Mouse (Mus musculus) heart, embryonic 12.5 days (tissue): ENCODE results near the gene Alx1. TPM values are rescaled to one million over a fixed set of nuclear protein-coding genes. Genes with fewer than 3 reads are reported as not detected.

Experiments
- ATAC-seq: fragments of 200-750 bp; cut with Nextera tagmentation; 2 replicates; pipeline ENCODE4 v1.8.0; 2017; ENCODE audit warnings: moderate TSS enrichment, moderate library complexity; ENCODE audit not compliant: insufficient number of reproducible peaks, low FRiP score
- H3K27ac ChIP-seq: fragments of 300-500 bp; sonication (generic); 2 replicates; pipeline ENCODE4 v1.5.1; 2016; ENCODE audit warnings: mild to moderate bottlenecking, moderate library complexity; ENCODE audit not compliant: poor library complexity, severe bottlenecking
- H3K27me3 ChIP-seq: fragments of 300-500 bp; sonication (generic); replicated peaks from 2 replicates; pipeline ENCODE4 v1.6.1; 2016; ENCODE audit warnings: mild to moderate bottlenecking, moderate library complexity
- H3K36me3 ChIP-seq: fragments of 300-500 bp; sonication (generic); 2 replicates; pipeline ENCODE4 v1.6.1; 2016; ENCODE audit warnings: mild to moderate bottlenecking, moderate library complexity
- H3K4me1 ChIP-seq: fragments of 300-500 bp; sonication (generic); replicated peaks from 2 replicates; pipeline ENCODE4 v1.6.1; 2016; ENCODE audit warnings: mild to moderate bottlenecking
- H3K4me2 ChIP-seq: fragments of 300-500 bp; sonication (generic); 2 replicates; pipeline ENCODE4 v1.6.1; 2016; ENCODE audit warnings: mild to moderate bottlenecking, moderate library complexity
- H3K4me3 ChIP-seq: fragments of 300-500 bp; sonication (generic); 2 replicates; pipeline ENCODE4 v1.5.1; 2016; ENCODE audit warnings: mild to moderate bottlenecking
- H3K9ac ChIP-seq: fragments of 300-500 bp; sonication (generic); 2 replicates; pipeline ENCODE4 v1.6.1; 2016; ENCODE audit warnings: mild to moderate bottlenecking, moderate library complexity
- H3K9me3 ChIP-seq: fragments of 300-500 bp; sonication (generic); replicated peaks from 2 replicates; pipeline ENCODE4 v1.6.1; 2016; ENCODE audit warnings: mild to moderate bottlenecking, moderate library complexity
- WGBS: fragments of 180-500 bp; shearing (Covaris S2); methylation state at CpG from one replicate; pipeline ENCODE4 v1.1.7; 2016; 5-methylcytosine and 5-hydroxymethylcytosine counted together
- polyA plus RNA-seq: library from polyadenylated mRNA; unstranded; fragments of >200 nt; fragmentation: Nextera tagmentation; extraction: Ambion mirVana; gene quantifications from 2 replicates; pipeline ENCODE4 v1.2.1, GENCODE M21; 2016

The Alx1 gene
- 0.46 and 1.1 TPM in 2 replicates for polyA plus RNA-seq

DNA sequence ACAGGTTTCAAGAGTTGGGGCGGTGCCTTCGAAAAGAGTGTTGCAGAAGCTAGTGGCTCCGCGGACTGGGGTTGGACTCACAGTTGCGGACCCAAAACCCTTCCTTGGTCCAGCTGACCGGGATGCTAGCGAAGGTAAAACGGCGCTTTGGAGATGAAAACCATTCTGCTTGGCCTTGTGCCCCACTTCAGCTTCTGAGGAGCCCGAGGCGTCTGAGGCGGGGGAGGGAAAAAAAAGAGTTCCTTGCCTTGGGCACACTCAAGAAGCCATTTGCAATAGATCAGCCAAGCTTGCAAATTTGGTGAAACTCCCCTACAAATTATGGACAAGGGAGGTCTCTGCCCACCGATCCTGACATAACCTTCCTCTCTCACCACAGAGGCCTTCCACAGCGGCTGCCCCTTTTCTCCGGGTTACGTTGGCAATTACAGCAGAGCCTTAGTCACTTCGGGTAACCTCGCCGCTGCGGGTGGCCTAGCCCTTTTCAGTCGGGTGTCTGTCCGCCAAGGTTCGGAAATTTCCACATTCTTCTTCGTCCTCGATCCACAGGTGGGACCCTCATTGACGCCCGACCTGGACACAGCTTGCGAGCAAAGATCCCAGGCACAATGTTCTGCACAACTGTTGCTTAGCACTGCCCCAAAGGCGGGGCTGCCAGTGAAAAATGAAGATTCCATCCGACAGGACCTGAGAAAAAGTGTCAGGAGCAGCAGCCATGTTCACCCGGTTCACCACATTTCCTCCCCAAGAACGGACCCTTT is at the start of gene Alx1:
Gene Alx1, minus strand, starts transcription at position 486 of the 761 bp plus-strand sequence.
- Histone ChIP-seq H3K36me3 (no peaks in the 10 kb centered on the region), H3K9me3 (no peaks in the 10 kb centered on the region), H3K4me1 (peaks cover 7% of the 10 kb centered on the region; the same call in 1 of the 2 replicates), H3K9ac (no peak within 1 kb of the TSS), H3K4me2 (peak within 1 kb of the TSS; percentile 75), H3K27me3 (peaks cover 65% of the 10 kb centered on the region), H3K27ac (no peak within 1 kb of the TSS), H3K4me3 (peak within 1 kb of the TSS; percentile 49)
- ATAC-seq, result no peak
- WGBS, result 3% methylated on average over 32 of the region's 32 CpGs

DNA sequence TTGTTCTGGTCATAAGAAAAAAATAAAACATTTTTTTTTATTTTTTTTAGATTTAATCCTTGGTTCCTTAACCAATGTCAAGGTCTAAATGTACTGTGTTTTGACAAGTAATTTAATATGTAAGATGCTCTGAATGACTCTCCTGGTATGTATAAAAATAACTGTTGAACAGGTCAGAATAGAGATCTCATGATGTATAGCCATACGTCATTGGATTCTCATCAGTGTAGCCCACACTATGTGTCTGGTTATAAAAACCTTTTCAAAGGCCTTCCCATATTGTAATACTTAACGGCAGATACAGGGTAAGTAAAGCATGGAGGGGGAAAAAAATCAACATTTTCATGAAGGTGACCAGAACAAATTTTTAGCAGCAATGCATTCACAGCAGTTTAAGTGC is 19.6 kb upstream of the Alx1 start:
- Histone ChIP-seq H3K9me3 (no peaks in the 10 kb centered on the region), H3K27ac (no peak overlapping the region), H3K27me3 (no peaks in the 10 kb centered on the region), H3K4me3 (no peak overlapping the region), H3K4me2 (no peak overlapping the region), H3K9ac (no peak overlapping the region), H3K36me3 (no peaks in the 10 kb centered on the region), H3K4me1 (no peaks in the 10 kb centered on the region)
- no peak for ATAC-seq
- WGBS, result 80% methylated on average over 2 of the region's 2 CpGs

DNA sequence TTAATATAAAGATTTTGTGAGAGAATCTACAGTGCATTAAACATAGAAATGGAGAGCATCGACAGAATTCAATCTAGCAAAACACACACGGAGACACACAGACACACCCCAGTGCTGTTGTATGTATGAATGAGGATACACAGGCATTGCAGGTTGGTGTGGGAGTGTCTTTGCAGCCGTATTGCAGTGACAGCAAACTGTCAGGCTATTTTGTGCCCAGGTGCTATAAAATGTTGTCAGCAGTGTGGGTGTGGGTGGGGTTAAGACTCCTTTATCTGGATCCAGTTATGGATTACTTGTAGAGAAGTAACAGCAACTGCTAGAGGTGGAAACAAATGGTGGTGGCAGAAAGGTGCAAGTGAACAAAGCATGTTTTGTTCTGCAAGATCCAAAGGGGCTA is 16.6 kb upstream of the Alx1 start:
- WGBS, result 60% methylated on average over 3 of the region's 3 CpGs
- Histone ChIP-seq H3K9me3 (no peaks in the 10 kb centered on the region), H3K36me3 (no peaks in the 10 kb centered on the region), H3K4me1 (no peaks in the 10 kb centered on the region), H3K27me3 (no peaks in the 10 kb centered on the region), H3K27ac (no peak overlapping the region), H3K4me3 (no peak overlapping the region), H3K9ac (no peak overlapping the region), H3K4me2 (no peak overlapping the region)
- ATAC-seq, result no peak

DNA sequence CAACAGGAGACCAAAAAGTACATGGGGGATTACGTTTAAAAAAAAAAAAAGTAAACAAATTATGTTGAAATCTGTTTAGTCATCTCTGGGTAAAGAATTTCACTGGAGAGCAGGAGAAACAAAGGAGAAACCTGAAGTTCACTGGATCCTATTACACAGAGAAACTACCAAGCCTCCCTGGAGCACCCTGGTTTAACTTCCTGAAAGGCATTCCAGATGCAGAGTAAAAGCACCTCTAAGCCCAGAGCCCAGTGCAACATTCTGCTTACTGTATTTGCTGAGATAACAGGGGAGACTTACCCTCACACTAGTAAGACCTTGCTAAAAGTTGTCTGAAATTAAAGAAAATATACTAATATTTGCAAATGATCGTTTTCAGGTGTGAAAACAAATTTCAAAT is 15.0 kb upstream of the Alx1 start:
- H3K9me3 ChIP-seq, result no peaks in the 10 kb centered on the region
- WGBS, result 50% methylated on average over 2 of the region's 2 CpGs
- H3K4me2 ChIP-seq, result no peak overlapping the region
- no peak for ATAC-seq
- H3K27me3 ChIP-seq, result no peaks in the 10 kb centered on the region
- H3K4me1 ChIP-seq, result no peaks in the 10 kb centered on the region
- H3K36me3 ChIP-seq, result no peaks in the 10 kb centered on the region
- H3K9ac ChIP-seq, result no peak overlapping the region
- no peak overlapping the region for H3K27ac ChIP-seq
- H3K4me3 ChIP-seq, result no peak overlapping the region

DNA sequence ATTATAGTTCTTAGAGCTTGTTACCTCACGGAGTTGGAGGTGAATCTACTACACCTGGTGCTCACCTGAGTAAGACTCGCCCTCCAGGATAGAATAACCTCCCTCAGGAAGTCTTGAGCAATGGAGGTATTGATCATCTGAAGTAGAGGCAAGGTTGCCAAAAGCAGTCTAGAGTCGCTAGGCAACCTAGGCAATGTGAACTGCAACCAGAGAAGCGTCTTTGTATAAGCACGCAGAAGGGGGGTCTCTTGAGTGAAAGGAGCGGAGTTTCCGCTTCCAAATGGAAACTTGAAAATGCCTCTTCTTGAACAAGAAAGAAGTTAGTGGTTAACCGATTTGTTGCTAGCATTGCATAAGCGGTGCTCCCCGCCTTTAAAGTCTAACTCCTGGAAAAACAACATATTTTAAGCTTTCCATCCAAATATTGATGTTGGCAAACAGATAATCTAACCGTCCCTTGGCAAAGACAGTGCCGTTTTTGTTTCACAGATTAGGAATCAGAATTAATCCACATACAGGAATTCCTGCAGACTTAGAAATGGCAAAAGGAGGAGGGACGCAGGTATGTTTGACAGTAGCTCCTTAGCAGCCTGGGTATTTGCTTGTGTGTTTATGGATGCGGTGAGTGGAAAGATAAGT is 5.1 kb upstream of the Alx1 start:
- 2% methylated on average over 14 of the region's 14 CpGs for WGBS
- no peak overlapping the region for H3K4me3 ChIP-seq
- no peaks in the 10 kb centered on the region for H3K36me3 ChIP-seq
- no peak for ATAC-seq
- no peak overlapping the region for H3K27ac ChIP-seq
- H3K9ac ChIP-seq, result no peak overlapping the region
- H3K27me3 ChIP-seq, result peaks cover 46% of the 10 kb centered on the region
- no peak overlapping the region for H3K4me2 ChIP-seq
- H3K9me3 ChIP-seq, result no peaks in the 10 kb centered on the region
- H3K4me1 ChIP-seq, result 0 out of 2 replicates have a peak, but pooled peaks cover under 1% of the 10 kb centered on the region

DNA sequence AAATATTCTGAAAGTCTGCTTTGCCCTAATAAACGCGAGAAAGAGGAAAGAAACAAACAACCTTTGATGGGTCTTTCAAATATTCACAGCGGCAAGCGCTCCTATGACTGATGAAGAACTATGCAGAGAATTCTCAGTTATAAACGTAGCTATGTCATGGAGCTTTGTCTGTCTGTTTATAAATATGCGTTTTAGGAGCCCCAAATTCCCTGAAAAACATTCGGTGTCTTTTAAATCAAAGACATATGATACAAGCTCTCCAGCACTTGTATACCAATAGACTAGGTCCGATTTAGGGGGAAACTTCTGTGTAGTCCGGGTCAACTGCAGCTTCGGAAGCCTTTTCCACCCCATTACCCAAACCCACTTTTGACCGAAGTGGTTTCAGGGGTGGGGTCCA is 916 bp upstream of the Alx1 start:
- H3K4me1 ChIP-seq, result peaks cover 7% of the 10 kb centered on the region; the same call in 1 of the 2 replicates
- WGBS, result 5% methylated on average over 11 of the region's 11 CpGs
- no peak overlapping the region for H3K4me3 ChIP-seq
- H3K9me3 ChIP-seq, result no peaks in the 10 kb centered on the region
- H3K27me3 ChIP-seq, result peaks cover 69% of the 10 kb centered on the region
- no peak for ATAC-seq
- no peak overlapping the region for H3K9ac ChIP-seq
- H3K36me3 ChIP-seq, result no peaks in the 10 kb centered on the region
- no peak overlapping the region for H3K4me2 ChIP-seq
- no peak overlapping the region for H3K27ac ChIP-seq

DNA sequence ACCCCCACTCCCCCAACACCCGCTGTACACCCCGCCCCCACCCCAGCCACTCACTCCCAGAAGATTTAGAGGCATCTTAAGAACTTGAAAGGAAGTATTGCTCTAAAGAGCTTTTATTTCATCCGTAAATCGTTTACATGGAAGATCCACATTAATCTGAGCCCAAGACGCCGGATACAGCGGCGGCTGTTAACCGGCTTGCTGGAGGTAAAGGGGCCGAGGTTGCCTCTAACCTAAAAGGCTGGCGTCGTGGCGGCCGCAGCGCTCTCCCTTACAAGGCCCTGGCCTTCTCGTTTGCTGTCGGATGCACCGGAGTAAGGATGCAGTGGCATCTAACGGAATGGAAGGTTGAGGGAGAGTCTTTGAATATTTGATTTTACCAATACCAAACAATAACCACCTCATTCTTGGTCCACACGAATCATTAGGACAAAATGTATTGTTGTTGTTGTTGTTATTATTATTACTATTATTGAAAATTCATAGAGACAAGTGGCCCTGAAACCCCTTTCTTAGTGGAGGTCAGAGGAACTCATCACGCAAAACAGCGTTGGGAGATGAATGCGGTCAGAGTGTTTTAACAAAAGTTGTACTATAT is 784 bp downstream of the Alx1 start:
- 2% methylated on average over 23 of the region's 23 CpGs for WGBS
- Histone ChIP-seq H3K9ac (no peak overlapping the region), H3K4me1 (peaks cover 7% of the 10 kb centered on the region; the same call in 1 of the 2 replicates), H3K4me2 (peak overlapping the region; percentile 75), H3K27ac (no peak overlapping the region), H3K9me3 (no peaks in the 10 kb centered on the region), H3K36me3 (no peaks in the 10 kb centered on the region), H3K27me3 (peaks cover 59% of the 10 kb centered on the region), H3K4me3 (peak overlapping the region; percentile 49)
- no peak; the same call in 1 of the 2 replicates for ATAC-seq

DNA sequence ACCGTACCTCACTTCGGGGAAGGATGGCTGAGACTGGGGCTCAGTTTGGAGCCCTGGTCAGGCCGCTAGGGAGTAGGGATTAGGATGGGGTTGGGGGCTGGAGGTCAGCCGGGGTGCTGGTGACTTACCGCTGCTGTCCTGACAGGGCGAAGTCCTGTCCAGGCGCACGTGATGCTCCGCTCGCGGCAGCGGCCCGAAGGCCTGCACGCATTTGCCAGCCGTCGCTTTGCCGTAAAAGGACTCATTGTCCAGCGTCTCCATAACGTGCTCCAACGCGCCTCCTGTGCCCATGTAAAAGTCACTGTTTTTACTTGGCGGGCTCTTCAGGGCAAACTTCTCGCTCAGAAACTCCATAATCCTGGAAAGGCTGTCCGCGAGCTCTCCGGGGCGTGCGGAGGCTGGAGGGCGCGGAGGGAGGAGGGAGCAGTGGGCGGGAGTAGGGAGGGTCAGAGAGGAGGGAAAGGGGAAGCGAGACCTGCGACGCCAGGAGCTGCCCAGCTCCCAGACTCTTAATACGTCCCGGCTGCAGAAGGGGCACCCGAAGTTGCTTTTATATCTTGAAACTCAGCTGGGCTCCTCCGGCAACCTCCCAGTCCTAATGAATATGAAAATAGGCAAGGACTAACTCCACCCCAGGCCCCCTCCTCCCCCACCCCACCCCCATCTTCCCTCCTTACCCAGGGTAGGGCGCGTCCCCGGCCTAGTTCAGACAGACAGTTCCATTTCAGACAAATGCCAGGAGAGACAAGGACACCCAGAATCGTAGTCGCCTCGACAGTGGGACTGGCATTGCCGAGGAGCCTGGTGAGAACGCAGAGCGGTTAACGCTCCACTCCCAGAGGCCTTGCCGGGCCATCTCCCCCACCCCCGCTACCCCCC is 1.5 kb downstream of the Alx1 start:
- Histone ChIP-seq H3K4me2 (peak overlapping the region; percentile 75), H3K27ac (no peak overlapping the region), H3K9me3 (no peaks in the 10 kb centered on the region), H3K9ac (0 out of 2 replicates have a peak overlapping the region, but pooled peaks have one; percentile 6), H3K4me3 (peak overlapping the region; percentile 49), H3K4me1 (peaks cover 7% of the 10 kb centered on the region; the same call in 1 of the 2 replicates), H3K27me3 (peaks cover 58% of the 10 kb centered on the region), H3K36me3 (no peaks in the 10 kb centered on the region)
- ATAC-seq, result peak; percentile 81
- WGBS, result under 1% methylated on average over 48 of the region's 50 CpGs

DNA sequence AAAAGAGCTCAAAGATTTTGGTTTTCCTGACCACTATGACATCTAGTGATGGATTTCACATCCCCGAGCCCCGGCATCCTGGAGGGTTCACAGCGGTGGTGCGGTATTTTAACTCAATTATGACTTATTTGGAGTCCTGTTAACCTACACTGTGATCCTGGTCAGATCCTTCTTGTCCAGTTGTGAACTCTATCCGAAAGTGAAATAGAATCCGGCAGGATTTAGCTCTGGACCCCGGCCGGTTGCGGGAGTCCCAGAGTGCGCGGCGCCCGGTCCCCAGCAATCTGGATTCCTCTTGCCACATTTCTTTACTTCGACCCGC is 2.1 kb downstream of the Alx1 start:
- Histone ChIP-seq H3K27ac (no peak overlapping the region), H3K27me3 (peaks cover 53% of the 10 kb centered on the region), H3K4me2 (peak overlapping the region; percentile 75), H3K36me3 (no peaks in the 10 kb centered on the region), H3K9me3 (no peaks in the 10 kb centered on the region), H3K4me3 (peak overlapping the region; percentile 49), H3K9ac (no peak overlapping the region), H3K4me1 (peaks cover 7% of the 10 kb centered on the region; the same call in 1 of the 2 replicates)
- ATAC-seq, result no peak
- WGBS, result under 1% methylated on average over 15 of the region's 15 CpGs

DNA sequence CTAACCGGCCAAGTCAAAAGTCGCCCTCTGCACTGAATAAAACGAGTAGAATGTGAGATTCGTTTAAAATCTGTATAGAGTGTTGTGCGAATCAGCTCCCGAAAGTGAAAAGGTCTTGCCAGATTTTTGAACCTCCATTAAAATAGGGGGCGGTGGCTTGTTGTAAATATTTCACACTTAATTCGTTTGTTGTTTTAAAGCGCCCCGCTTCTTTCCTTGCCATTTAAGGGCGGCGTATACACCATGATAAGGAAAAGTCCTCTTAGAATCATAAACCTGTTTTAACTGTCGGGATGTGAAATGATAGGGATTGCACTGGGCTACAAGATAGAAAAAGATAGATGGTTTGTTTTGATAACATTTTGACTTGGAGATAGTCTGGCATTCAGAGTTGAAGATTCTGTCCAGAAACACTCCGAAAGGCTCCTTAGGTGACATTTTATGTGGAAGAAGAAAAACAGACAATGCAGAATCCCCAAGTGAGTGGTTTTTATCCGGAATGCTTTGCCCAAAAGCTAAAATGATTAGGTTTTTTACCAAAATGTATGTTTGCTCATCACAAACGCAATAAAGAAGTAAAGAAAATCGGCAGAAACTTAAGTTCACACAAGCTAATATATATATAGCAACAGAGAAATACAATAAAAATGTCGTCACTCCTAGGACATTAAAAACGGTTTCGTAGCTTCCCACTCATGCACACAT is 2.6 kb downstream of the Alx1 start:
- peaks cover 7% of the 10 kb centered on the region; the same call in 1 of the 2 replicates for H3K4me1 ChIP-seq
- no peaks in the 10 kb centered on the region for H3K36me3 ChIP-seq
- no peaks in the 10 kb centered on the region for H3K9me3 ChIP-seq
- ATAC-seq, result no peak
- peak overlapping the region; percentile 49 for H3K4me3 ChIP-seq
- peaks cover 49% of the 10 kb centered on the region for H3K27me3 ChIP-seq
- WGBS, result under 1% methylated on average over 20 of the region's 20 CpGs
- no peak overlapping the region for H3K9ac ChIP-seq
- no peak overlapping the region for H3K27ac ChIP-seq
- 0 out of 2 replicates have a peak overlapping the region, but pooled peaks have one; percentile 75 for H3K4me2 ChIP-seq
